Mouse (Mus musculus) liver, postnatal 0 days (tissue): ENCODE results near the gene Lamtor2. TPM values are rescaled to one million over a fixed set of nuclear protein-coding genes. Genes with fewer than 3 reads are reported as not detected.

ENCODE experiments used
- ATAC-seq: fragments of 200-750 bp; cut with Nextera tagmentation; 2 replicates; pipeline ENCODE4 v1.8.0; 2017; ENCODE audit warnings: mild to moderate bottlenecking, moderate library complexity
- DNase-seq: peaks from one replicate; pipeline ENCODE4 v3.0.0-alpha.2; 2016
- H3K27ac ChIP-seq: fragments of 300-500 bp; sonication (generic); 2 replicates; pipeline ENCODE4 v1.5.1; 2014; ENCODE audit warnings: antibody characterized with exemption, moderate library complexity, mild to moderate bottlenecking, low read depth
- H3K27me3 ChIP-seq: fragments of 300-500 bp; sonication (generic); 2 replicates; pipeline ENCODE4 v1.6.1; 2014; ENCODE audit warnings: low read length, control low read depth, mixed read lengths; ENCODE audit not compliant: insufficient read depth
- H3K36me3 ChIP-seq: fragments of 300-500 bp; sonication (generic); replicated peaks from 2 replicates; pipeline ENCODE4 v1.6.1; 2014; ENCODE audit warnings: mild to moderate bottlenecking, control low read depth, low read length, moderate library complexity, mixed read lengths; ENCODE audit not compliant: insufficient read depth
- H3K4me1 ChIP-seq: fragments of 300-500 bp; sonication (generic); 2 replicates; pipeline ENCODE4 v1.6.1; 2014; ENCODE audit warnings: antibody characterized with exemption, mild to moderate bottlenecking, control low read depth; ENCODE audit not compliant: insufficient read depth
- H3K4me2 ChIP-seq: fragments of 300-500 bp; sonication (generic); 2 replicates; pipeline ENCODE4 v1.6.1; 2014; ENCODE audit warnings: low read depth, mild to moderate bottlenecking, low read length, moderate library complexity, mixed read lengths
- H3K4me3 ChIP-seq: fragments of 300-500 bp; sonication (generic); 2 replicates; pipeline ENCODE4 v1.5.1; 2014; ENCODE audit warnings: low read depth, low read length
- H3K9ac ChIP-seq: fragments of 300-500 bp; sonication (generic); replicated peaks from 2 replicates; pipeline ENCODE4 v1.6.1; 2014; ENCODE audit warnings: mild to moderate bottlenecking, moderate library complexity
- H3K9me3 ChIP-seq: fragments of 300-500 bp; sonication (generic); 2 replicates; pipeline ENCODE4 v1.6.1; 2016; ENCODE audit warnings: mild to moderate bottlenecking, control low read depth, low read length, mixed read lengths
- CTCF ChIP-seq: sonication (generic); IDR thresholded peaks from 2 replicates; pipeline ENCODE4 v1.5.1; 2016; ENCODE audit warnings: antibody characterized with exemption, low read depth
- EP300 ChIP-seq: IDR thresholded peaks from 2 replicates; pipeline ENCODE4 v1.6.1; 2016; ENCODE audit warnings: antibody characterized with exemption, low read depth, mild to moderate bottlenecking
- WGBS: fragments of 180-500 bp; shearing (Covaris S2); extraction: QIAGEN DNeasy Blood & Tissue Kit; methylation state at CpG from one replicate; pipeline ENCODE4 v1.1.7; 2014; ENCODE audit not compliant: insufficient replicate concordance; 5-methylcytosine and 5-hydroxymethylcytosine counted together
- polyA plus RNA-seq: library from polyadenylated mRNA; unstranded; fragments of >200 nt; fragmentation: Nextera tagmentation; extraction: Ambion mirVana; gene quantifications from 2 replicates; pipeline ENCODE4 v1.2.1, GENCODE M21; 2015

Lamtor2 gene
- polyA plus RNA-seq, 1 experiment from 2014 or later = 104 TPM

DNA sequence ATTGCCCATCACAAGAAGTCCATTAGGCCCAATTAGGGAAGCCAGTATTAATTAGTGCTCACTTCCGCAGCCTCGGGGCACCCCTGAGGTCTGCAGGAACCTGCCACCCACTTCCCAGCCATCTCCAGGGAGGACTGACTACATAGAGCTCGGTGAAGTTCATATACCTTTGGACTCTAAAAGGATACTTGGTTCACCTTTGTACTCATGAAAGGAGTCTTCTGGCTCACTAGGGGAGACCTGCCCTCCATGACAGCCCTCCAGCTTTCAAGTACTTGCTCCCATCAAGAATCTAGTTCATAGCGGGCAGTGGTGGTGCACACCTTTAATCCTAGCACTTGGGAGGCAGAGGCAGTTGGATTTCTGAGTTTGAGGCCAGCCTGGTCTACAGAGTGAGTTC is 34.5 kb downstream of the Lamtor2 start:
- Histone ChIP-seq H3K9ac (no peak overlapping the region), H3K4me2 (no peak overlapping the region), H3K4me1 (peaks cover 6% of the 10 kb centered on the region), H3K36me3 (no peaks in the 10 kb centered on the region), H3K27ac (no peak overlapping the region), H3K27me3 (no peaks in the 10 kb centered on the region), H3K9me3 (no peaks in the 10 kb centered on the region), H3K4me3 (no peak overlapping the region)
- TF ChIP-seq EP300 (no peak), CTCF (no peak)
- DNase-seq (no peak), ATAC-seq (no peak)
- 79% methylated on average over 4 of the region's 4 CpGs for WGBS

DNA sequence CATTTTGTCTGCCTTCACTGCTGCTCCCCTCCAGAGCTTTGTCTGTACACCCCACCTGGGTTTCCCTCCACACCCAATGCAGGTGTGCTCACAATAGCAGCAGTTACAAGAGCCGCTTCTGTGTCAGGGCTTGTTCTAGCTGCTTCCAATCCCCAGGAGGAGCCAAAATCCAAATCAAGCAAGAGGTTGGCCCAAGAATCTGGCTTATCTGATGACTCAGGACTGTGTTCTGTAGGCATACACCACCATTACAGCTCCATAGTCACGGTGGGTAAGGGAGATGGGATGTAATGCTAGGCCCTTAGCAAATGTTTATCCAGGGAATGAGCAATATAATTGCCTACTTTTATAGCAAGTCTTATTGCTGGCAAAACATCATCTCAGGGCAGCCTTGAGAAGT is 36.5 kb downstream of the Lamtor2 start:
- no peaks in the 10 kb centered on the region for H3K9me3 ChIP-seq
- H3K4me3 ChIP-seq = no peak overlapping the region
- no peak for TF ChIP-seq EP300
- no peak for TF ChIP-seq CTCF
- no peaks in the 10 kb centered on the region for H3K27me3 ChIP-seq
- WGBS = 74% methylated on average over 2 of the region's 2 CpGs
- H3K9ac ChIP-seq = no peak overlapping the region
- DNase-seq = no peak
- no peak for ATAC-seq
- no peak overlapping the region for H3K27ac ChIP-seq
- no peak overlapping the region for H3K4me2 ChIP-seq
- no peaks in the 10 kb centered on the region for H3K36me3 ChIP-seq
- H3K4me1 ChIP-seq = peaks cover 22% of the 10 kb centered on the region

DNA sequence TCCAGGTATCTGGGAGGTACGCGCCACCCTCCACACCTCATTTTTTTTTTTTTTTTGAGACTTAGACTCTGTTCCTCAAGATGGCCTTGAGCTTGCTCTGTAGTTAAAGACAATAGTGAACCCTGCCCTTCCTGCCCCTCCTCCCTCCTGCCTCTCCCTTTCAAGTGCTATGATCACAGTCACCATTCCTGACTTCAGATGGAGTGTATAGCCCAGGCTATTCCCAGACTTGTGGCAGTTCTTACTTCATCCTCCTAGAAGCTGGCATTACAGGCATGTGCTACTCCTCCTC is 37.8 kb downstream of the Lamtor2 start:
- Histone ChIP-seq H3K4me3 (no peak overlapping the region), H3K9me3 (no peaks in the 10 kb centered on the region), H3K36me3 (no peaks in the 10 kb centered on the region), H3K4me1 (peaks cover 32% of the 10 kb centered on the region), H3K27ac (no peak overlapping the region), H3K27me3 (no peaks in the 10 kb centered on the region), H3K4me2 (no peak overlapping the region), H3K9ac (no peak overlapping the region)
- TF ChIP-seq EP300 (no peak), CTCF (no peak)
- 85% methylated on average over 2 of the region's 2 CpGs for WGBS
- DNase-seq (no peak), ATAC-seq (no peak)

DNA sequence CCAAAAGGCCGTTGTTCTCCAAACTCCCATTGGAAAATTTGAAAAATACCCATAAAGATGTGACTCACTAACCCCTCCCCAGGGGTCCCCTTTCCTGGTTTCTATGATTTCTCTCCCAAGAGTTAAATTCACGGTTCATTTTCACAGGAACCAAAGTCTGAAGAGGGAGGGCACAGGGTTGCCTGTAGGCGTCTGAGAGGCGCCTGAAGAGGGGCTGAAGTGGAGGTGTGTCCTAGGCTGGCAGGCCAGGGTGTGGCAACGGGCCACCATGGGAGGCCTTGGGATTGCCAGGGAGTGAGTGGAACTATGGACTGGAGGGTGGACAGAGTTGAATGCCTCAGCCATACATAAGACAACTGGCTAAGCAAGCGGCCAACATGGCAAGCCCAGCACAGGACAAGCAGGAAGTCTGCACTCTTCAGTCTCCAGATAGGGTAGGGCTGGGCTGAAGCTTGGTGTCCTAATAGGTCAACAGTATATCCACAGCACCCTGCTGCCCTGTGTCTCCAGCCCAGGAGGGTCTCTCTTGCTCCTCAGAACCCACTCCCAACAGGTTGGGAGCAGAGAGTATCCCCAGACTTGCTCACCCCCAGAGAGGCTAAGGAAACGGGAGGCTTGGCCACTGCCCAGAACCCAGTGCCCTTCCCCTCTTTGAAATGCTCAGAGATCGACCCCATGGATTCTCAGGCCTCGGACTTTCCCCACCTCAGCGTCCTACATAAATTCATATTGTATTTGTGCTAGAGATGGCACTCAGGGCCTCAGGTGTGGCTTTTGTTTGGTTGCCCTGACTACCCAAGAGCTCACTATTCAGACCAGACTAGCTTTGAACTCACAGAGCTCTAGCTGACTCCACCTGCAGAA is 38.4 kb downstream of the Lamtor2 start:
- H3K9ac ChIP-seq = no peak overlapping the region
- no peaks in the 10 kb centered on the region for H3K27me3 ChIP-seq
- H3K36me3 ChIP-seq = no peaks in the 10 kb centered on the region
- H3K4me2 ChIP-seq = no peak overlapping the region
- ATAC-seq (no peak), DNase-seq (no peak)
- peaks cover 38% of the 10 kb centered on the region for H3K4me1 ChIP-seq
- TF ChIP-seq CTCF = no peak
- no peak for TF ChIP-seq EP300
- WGBS = 59% methylated on average over 10 of the region's 10 CpGs
- no peak overlapping the region for H3K4me3 ChIP-seq
- no peak overlapping the region for H3K27ac ChIP-seq
- H3K9me3 ChIP-seq = no peaks in the 10 kb centered on the region

DNA sequence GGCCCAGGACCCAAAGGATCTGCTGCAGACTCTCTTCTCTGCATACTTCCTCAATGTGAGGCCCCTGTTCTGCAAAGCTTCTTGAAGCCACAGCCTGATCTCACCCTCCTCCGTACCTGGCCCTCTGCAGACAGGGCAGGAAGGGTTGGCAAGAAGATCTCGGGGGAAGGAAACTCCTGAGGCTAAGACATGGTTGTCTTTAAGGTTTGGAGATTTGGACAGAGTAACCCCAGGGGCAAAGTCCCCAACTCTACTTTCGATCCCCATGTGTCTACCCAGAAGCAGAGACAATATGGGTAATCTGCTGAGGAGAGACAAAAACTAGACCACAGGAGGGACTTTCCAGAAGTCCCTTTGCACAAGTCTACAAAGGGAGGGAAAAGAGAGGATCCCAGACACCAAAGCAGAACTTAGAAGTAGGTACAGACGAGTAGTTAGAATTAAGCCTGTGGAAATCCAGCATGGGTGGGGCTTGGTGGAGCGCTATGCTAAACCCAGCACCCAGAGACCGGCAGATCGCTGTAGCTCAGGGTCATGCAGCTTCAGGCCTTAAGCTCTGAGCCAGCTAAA is 39.2 kb downstream of the Lamtor2 start:
- WGBS = 40% methylated on average over 7 of the region's 7 CpGs
- TF ChIP-seq EP300 = no peak
- TF ChIP-seq CTCF = no peak
- ATAC-seq = no peak
- Histone ChIP-seq H3K9ac (no peak overlapping the region), H3K4me2 (no peak overlapping the region), H3K4me3 (no peak overlapping the region), H3K27me3 (no peaks in the 10 kb centered on the region), H3K36me3 (no peaks in the 10 kb centered on the region), H3K27ac (0 out of 2 replicates have a peak overlapping the region, but pooled peaks have one; percentile 11), H3K4me1 (peaks cover 42% of the 10 kb centered on the region), H3K9me3 (no peaks in the 10 kb centered on the region)
- no peak for DNase-seq

DNA sequence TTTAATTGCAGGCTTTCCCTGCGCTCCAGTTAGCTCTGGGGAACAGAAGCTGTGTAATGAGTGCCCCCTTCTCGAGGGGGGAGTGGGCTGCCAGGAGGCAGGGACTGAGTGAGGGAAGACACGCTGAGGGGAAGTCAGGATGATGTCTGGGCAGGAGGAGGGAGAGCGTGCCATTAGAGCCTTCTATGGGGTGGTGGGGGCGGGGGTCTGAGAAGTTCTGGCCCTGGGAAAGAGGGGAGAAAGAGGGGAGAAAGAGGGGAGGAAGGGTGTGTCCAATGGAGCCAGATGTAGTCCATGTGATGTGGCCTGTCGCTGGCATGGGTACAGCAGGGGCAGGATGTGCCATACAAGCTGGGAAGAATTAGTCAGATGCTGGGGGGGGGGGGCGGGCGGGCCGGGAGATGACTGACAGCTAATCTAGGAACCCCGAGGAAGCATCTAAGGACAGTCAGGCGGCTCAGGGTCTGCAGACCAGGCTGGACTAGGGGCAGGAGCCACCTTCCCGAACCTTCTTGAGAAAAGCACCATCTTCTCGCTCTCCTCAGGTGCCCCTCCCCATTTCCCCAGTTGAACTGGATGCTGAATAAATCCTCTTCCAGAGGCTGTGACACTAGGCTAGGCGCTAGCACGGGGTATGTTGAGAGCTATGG is 39.9 kb downstream of the Lamtor2 start:
- ATAC-seq (no peak), DNase-seq (no peak)
- Histone ChIP-seq H3K4me2 (no peak overlapping the region), H3K4me3 (no peak overlapping the region), H3K9me3 (no peaks in the 10 kb centered on the region), H3K27me3 (no peaks in the 10 kb centered on the region), H3K27ac (no peak overlapping the region), H3K9ac (no peak overlapping the region), H3K4me1 (peaks cover 42% of the 10 kb centered on the region), H3K36me3 (no peaks in the 10 kb centered on the region)
- 28% methylated on average over 13 of the region's 15 CpGs for WGBS
- no peak for TF ChIP-seq CTCF
- TF ChIP-seq EP300 = no peak
